Mouse (Mus musculus) T-helper 17 cell (primary cell): ENCODE results near the gene Bhlha9.

Experiments
- in situ Hi-C, 2 experiments: fragments of 300-600 bp; cut with MboI, MseI; formaldehyde crosslinking; loops; 1 replicate in 1 of 2; 2 replicates in 1 of 2; pipeline ENCODE4 v1.15.1; 2025; ENCODE audit warnings: high pct_unique_total_duplicates in 2 of 2

Bhlha9 gene

GRCm38 (mm10) chr11:76671871-76672475, at the start of gene Bhlha9:
Bhlha9 (plus strand) TSS chr11:76672470.
- in situ Hi-C loops = loop anchor here in 1 of 2 experiments (10.0 kb wide), 1 partner anchor 223 kb away; no protein-coding TSS in a partner anchor

DNA sequence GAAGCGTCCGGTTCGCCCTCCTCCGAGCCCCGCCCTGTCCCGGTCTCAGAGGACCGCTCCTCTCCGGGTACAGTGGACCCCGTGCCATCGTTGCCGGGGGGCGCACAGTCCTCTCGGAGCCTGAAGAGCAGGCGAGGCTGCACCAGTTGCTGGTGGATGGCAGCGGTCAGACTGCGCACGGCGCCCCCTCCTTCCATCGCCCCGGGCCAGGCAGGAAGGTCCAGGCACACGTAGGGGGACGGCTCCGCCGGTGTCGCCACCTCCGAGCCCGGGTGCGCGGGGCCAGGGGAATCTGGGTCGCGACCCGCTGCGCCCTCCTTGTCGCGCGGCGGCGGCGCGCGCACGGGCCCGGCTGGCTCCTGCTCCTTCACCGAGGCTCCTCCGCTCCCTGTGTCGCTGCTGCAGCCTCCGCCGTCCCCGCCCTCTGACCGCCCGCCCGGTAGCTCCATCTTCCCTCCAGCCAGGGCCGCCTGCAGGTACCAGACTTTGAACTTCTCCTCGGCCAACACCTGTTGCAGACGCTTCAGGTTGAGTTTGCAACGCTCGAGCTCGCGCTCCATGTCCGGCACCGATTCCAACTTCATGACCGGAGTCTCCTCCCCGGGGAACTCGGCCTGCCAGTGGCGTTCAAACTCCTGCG, 49.6 kb upstream of the Bhlha9 start:
- in situ Hi-C loops = loop anchor here in 1 of 2 experiments (10.0 kb wide), 1 partner anchor 2002 kb away; no protein-coding TSS in a partner anchor

DNA sequence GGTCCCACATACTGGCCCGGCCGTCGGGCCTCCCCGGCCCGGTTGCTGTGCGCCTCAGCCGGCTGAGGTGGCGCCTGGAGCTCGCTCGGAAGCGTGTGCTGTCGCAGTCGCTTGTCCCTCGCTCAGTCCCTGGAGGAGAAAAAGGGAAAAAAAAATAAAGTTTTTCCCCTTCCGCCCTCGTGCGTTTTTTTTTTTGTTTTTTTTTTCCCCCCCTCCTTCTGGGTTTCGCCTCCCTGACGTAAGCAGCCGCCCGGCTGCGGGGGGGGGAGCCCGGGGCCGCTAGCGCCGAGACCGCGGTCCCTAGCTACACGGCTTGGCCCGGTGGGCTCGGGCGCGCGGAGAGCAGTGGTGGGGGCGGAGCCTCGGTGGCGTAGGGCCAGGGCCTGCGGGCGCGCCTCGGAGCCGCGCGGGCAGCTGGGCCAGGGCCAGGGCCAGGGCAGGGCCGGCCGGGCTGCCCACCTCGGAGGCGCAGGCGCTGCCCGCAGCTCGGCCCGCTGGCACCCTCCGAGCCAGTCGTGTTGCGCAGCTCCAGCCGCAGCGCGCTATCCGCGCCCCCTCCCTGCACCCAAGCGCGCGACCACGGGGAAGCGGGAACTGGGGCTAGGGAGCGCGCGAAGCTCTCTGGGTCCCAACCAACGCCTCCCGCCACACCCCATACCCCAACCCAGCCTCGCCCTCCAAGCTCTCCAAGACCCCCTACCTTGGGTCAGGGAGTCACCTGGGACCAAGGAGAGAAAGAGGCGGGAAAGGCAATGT, 48.9 kb upstream of the Bhlha9 start:
- in situ Hi-C loops = loop anchor here in 1 of 2 experiments (10.0 kb wide), 1 partner anchor 2001 kb away; no protein-coding TSS in a partner anchor

- in situ Hi-C loops = loop anchor here in 1 of 2 experiments (10.0 kb wide), 1 partner anchor 2001 kb away; no protein-coding TSS in a partner anchor
These were observed 48.2 kb upstream of the Bhlha9 start for GRCm38 (mm10) chr11:76624071-76624470.

DNA sequence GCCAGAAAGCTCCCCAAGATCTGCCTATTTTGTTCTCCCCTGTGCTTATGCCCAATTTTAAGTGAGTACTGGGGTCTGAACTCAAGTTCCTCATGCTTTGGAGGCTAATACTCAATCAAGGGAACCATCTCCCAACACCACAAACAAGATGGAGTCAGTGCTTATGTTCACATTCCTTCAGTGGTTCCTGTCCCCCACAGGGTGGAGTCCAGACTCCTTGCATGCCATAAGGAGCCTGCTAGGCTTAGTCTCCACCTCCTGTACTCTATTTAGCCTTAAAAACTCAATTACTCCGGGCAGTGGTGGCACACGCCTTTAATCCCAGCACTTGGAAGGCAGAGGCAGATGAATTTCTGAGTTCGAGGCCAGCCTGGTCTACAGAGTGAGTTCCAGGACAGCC, 47.4 kb upstream of the Bhlha9 start:
- in situ Hi-C loops = loop anchor here in 1 of 2 experiments (5.0 to 10.0 kb wide), 2 partner anchors 48 to 2000 kb away; no protein-coding TSS in a partner anchor

DNA sequence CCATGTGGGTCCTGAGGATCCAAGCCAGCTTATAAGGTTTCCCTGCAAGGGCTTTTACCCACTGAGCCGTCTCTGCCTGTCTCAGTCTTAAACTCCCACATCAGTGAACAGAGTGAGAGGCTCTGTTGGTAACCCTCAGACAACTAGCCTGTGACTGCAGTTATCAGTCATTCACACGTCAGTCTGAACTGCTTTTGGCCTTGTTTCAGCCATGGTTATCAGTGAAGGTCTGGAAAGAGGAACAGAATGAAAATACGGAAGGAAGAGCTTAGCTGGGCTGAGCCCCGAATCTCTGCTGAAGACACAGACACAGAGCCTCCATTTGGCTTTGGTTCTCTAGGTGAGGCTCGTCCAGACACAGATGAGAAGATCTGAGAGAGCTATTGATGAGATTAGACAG, 43.7 kb upstream of the Bhlha9 start:
- in situ Hi-C loops = loop anchor here in 1 of 2 experiments (5.0 to 10.0 kb wide), 2 partner anchors 51 to 1996 kb away; no protein-coding TSS in a partner anchor

- in situ Hi-C loops = no loop called here
These were observed 42.2 kb upstream of the Bhlha9 start for GRCm38 (mm10) chr11:76630023-76630422.

GRCm38 (mm10) chr11:76630487-76630886, 41.8 kb upstream of the Bhlha9 start:
- in situ Hi-C loops = no loop called here

DNA sequence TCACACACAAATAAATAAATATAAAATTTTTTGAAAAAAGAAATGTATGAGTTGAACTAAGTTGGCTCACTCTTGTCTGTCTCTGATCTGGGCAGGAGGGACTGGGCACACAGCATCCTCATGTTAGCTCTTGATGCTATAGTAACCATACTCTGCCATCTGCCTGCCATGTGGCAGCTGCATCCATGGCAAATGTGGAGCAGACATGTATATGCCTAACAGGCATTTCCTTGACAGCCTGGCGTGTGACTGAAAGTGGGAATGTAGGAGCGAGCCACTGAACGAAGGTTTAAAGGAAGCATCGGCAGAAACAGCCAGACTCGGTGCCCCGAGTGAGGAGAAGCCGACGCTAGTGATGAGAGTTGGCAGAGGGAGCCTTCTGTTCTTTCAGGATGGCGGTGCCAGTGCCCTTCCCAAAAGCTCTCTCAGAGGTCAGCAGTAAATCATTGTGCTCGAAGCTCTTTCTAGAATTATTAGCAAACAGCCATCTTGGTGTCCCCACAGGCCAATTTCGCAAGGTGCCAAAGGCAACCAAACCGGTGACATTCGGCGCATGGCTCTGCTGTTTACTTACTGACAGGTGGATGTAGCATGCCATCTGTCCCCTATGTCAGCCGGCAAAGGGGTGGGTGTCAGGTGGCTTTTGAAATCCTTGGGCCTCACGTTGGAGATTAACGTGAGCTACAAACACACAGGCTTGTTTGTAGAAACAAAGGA, 32.8 kb upstream of the Bhlha9 start:
- in situ Hi-C loops = no loop called here

GRCm38 (mm10) chr11:76640231-76640630, 32.0 kb upstream of the Bhlha9 start:
- in situ Hi-C loops = no loop called here

GRCm38 (mm10) chr11:76644257-76644656, 28.0 kb upstream of the Bhlha9 start:
- in situ Hi-C loops = no loop called here

GRCm38 (mm10) chr11:76645036-76645435, 27.2 kb upstream of the Bhlha9 start:
- in situ Hi-C loops = loop anchor here (5.0 kb wide), 1 partner anchor 103 kb away; no protein-coding TSS in a partner anchor

GRCm38 (mm10) chr11:76645955-76646354, 26.3 kb upstream of the Bhlha9 start:
- in situ Hi-C loops = loop anchor here (5.0 kb wide), 1 partner anchor 104 kb away; no protein-coding TSS in a partner anchor

GRCm38 (mm10) chr11:76647062-76647461, 25.2 kb upstream of the Bhlha9 start:
- in situ Hi-C loops = loop anchor here (5.0 kb wide), 1 partner anchor 105 kb away; no protein-coding TSS in a partner anchor

DNA sequence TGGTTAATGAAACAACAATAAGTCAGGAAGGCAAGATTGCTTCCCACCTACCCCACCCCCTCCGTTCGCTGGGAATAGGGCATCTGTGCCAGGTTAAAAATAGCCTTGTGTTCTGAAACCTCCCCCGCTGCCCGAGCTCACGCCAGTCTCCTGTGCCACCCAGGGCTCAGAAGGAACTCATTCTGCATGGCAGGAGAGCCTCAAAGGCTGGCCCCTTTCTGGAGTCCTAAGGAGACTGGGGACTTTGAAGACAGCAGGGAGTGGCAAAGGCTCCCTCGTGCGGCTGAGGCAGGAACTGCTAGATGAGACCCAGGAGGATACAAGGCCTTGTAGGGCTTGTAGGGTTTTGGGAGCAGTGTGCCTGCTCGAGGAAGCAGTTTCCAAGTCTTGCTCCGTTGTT, 24.8 kb upstream of the Bhlha9 start:
- in situ Hi-C loops = loop anchor here (5.0 kb wide), 1 partner anchor 105 kb away; no protein-coding TSS in a partner anchor

- in situ Hi-C loops = no loop called here
These were observed 21.3 kb upstream of the Bhlha9 start for GRCm38 (mm10) chr11:76650862-76651560.

DNA sequence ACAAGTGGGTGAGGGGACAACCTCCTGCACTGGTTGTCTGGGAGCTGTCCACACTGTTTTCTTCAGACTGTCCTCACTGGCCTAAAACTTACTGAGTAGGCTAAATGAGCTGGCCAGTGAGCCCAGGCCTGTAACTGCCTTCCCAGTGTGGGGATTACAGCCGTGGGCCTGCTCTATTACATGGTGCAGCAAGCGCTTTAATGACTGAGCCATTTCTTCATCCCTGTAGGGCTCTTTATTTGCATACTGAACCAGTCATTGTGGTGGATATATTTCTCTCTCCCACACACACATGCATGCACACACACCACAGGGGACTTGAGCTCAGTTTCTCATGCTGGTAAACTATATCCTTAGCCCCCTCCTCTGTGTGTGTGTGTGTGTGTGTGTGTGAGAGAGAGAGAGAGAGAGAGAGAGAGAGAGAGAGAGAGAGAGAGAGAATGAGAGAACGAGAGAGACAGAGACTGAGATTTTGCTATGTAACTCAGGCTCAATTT, 19.4 kb upstream of the Bhlha9 start:
- in situ Hi-C loops = no loop called here

GRCm38 (mm10) chr11:76655106-76655505, 17.2 kb upstream of the Bhlha9 start:
- in situ Hi-C loops = no loop called here

- in situ Hi-C loops = no loop called here
These were observed 14.8 kb upstream of the Bhlha9 start for GRCm38 (mm10) chr11:76657450-76657970.
